8 mouse cellular contexts compared by ENCODE assay signal in the genomic region with DNA sequence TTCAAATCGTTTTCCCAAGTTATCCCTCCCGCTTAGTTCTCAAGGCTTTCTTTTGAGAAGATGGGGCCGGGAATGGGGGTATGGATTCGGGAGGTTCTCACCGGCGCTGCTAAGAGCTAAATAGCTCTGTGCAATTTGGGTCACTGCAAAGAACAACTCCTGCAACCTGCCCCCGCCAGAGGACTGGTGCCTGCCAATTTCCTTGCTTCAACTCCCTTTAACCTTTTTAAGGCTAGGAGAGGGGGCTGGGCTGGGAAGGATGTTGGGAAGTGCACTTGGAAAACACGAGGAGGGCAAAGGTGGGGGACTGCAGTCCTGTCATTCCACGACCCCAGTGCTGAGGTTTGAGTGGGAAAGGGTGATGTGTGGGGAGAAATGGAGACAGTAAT. TPM values are rescaled to one million over a fixed set of nuclear protein-coding genes. Genes with fewer than 3 reads are reported as not detected.
A peak's percentile ranks its signal among the peaks of the same experiment; 100 is the strongest.
DNase-seq lines count a peak whose midpoint lies in the region; ATAC-seq lines count a peak whose summit lies in the region.

No protein-coding gene starts in this region.

- H3K9me3 ChIP-seq in forebrain, embryonic 12.5 days, result no peaks in the 10 kb centered on the region
- no peaks in the 10 kb centered on the region for H3K9me3 ChIP-seq in hindbrain, embryonic 16.5 days (ENCODE audit: control insufficient read depth, low read length)
- no peaks in the 10 kb centered on the region for H3K9me3 ChIP-seq in liver, embryonic 12.5 days (replicated peaks)
- no peaks in the 10 kb centered on the region for H3K9me3 ChIP-seq in neural tube, embryonic 15.5 days (replicated peaks)

- ATAC-seq in forebrain, embryonic 12.5 days (ENCODE audit: low FRiP score), result peak; percentile 28
- peak; percentile 51 for ATAC-seq in hindbrain, embryonic 16.5 days
- ATAC-seq in liver, embryonic 12.5 days, result no peak
- ATAC-seq in neural tube, embryonic 15.5 days (ENCODE audit: low FRiP score), result peak; percentile 51

- WGBS in forebrain, embryonic 12.5 days, result under 1% methylated on average over 9 of the region's 9 CpGs
- WGBS in hindbrain, embryonic 16.5 days, result under 1% methylated on average over 9 of the region's 9 CpGs
- WGBS in liver, embryonic 12.5 days (ENCODE audit: insufficient replicate concordance), result 0% methylated on average over 9 of the region's 9 CpGs
- under 1% methylated on average over 9 of the region's 9 CpGs for WGBS in neural tube, embryonic 15.5 days

- DNase-seq in lung, adult 18-20 months, result peak; percentile 36 to 39
- DNase-seq in lung, postnatal 25 days (ENCODE audit: low spot score), result no peak
- DNase-seq in adrenal gland, postnatal 10 days, result peak; percentile 50
- DNase-seq in retina, embryonic 14.5 days (ENCODE audit: low spot score), result no peak

- no peaks in the 10 kb centered on the region for H3K27me3 ChIP-seq in forebrain, embryonic 12.5 days
- no peaks in the 10 kb centered on the region for H3K27me3 ChIP-seq in hindbrain, embryonic 16.5 days (replicated peaks; ENCODE audit: control insufficient read depth, insufficient read depth, low read length)
- peaks cover 17% of the 10 kb centered on the region; the same call in 1 of the 2 replicates for H3K27me3 ChIP-seq in liver, embryonic 12.5 days (replicated peaks)
- no peaks in the 10 kb centered on the region for H3K27me3 ChIP-seq in neural tube, embryonic 15.5 days (replicated peaks)

- peak overlapping the region; percentile 65 for H3K27ac ChIP-seq in forebrain, embryonic 12.5 days
- H3K27ac ChIP-seq in hindbrain, embryonic 16.5 days (ENCODE audit: low read depth, low read length), result peak overlapping the region; percentile 85
- H3K27ac ChIP-seq in liver, embryonic 12.5 days, result peak overlapping the region; percentile 87
- H3K27ac ChIP-seq in neural tube, embryonic 15.5 days (replicated peaks), result peak overlapping the region; percentile 83

- peaks cover 44% of the 10 kb centered on the region for H3K4me1 ChIP-seq in forebrain, embryonic 12.5 days
- H3K4me1 ChIP-seq in hindbrain, embryonic 16.5 days (ENCODE audit: control insufficient read depth, insufficient read depth, low read depth, low read length), result peaks cover 36% of the 10 kb centered on the region
- peaks cover 34% of the 10 kb centered on the region for H3K4me1 ChIP-seq in liver, embryonic 12.5 days
- peaks cover 49% of the 10 kb centered on the region for H3K4me1 ChIP-seq in neural tube, embryonic 15.5 days

- peak overlapping the region; percentile 89 for H3K4me2 ChIP-seq in forebrain, embryonic 12.5 days
- peak overlapping the region; percentile 60 for H3K4me2 ChIP-seq in hindbrain, embryonic 16.5 days (ENCODE audit: low read length)
- peak overlapping the region; percentile 86 for H3K4me2 ChIP-seq in liver, embryonic 12.5 days
- peak overlapping the region; percentile 79 for H3K4me2 ChIP-seq in neural tube, embryonic 15.5 days

- H3K9ac ChIP-seq in forebrain, embryonic 12.5 days, result peak overlapping the region; percentile 76
- peak overlapping the region; percentile 84 for H3K9ac ChIP-seq in hindbrain, embryonic 16.5 days (ENCODE audit: low read depth, low read length)
- H3K9ac ChIP-seq in liver, embryonic 12.5 days, result peak overlapping the region; percentile 82
- peak overlapping the region; percentile 60 for H3K9ac ChIP-seq in neural tube, embryonic 15.5 days (replicated peaks)

- H3K36me3 ChIP-seq in forebrain, embryonic 12.5 days (replicated peaks), result peaks cover 14% of the 10 kb centered on the region
- H3K36me3 ChIP-seq in hindbrain, embryonic 16.5 days (ENCODE audit: control insufficient read depth, insufficient read depth, low read length), result no peaks in the 10 kb centered on the region
- H3K36me3 ChIP-seq in liver, embryonic 12.5 days, result peaks cover 28% of the 10 kb centered on the region
- peaks cover 9% of the 10 kb centered on the region; the same call in 1 of the 2 replicates for H3K36me3 ChIP-seq in neural tube, embryonic 15.5 days

- H3K4me3 ChIP-seq in forebrain, embryonic 12.5 days (replicated peaks), result peak overlapping the region; percentile 76
- H3K4me3 ChIP-seq in hindbrain, embryonic 16.5 days (ENCODE audit: low read length), result peak overlapping the region; percentile 78
- peak overlapping the region; percentile 88 for H3K4me3 ChIP-seq in liver, embryonic 12.5 days
- H3K4me3 ChIP-seq in neural tube, embryonic 15.5 days (replicated peaks), result peak overlapping the region; percentile 75

RNA-seq across cellular contexts. Expression of gene Rab30, which starts 0.5 kb away (rescaled TPM):
- 1 to 10 TPM; 7.9 to 10.0 TPM for total RNA-seq in adrenal gland, postnatal 10 days (2021)
- 21.7 and 22.0 TPM in 2 replicates for polyA plus RNA-seq in forebrain, embryonic 12.5 days (2016; fragmentation: Nextera tagmentation; extraction: Ambion mirVana)
- polyA plus RNA-seq in hindbrain, embryonic 16.5 days (2015; fragmentation: Nextera tagmentation; extraction: Ambion mirVana), result 22.1 and 24.7 TPM in 2 replicates
- 6.2 and 7.9 TPM in 2 replicates for polyA plus RNA-seq in liver, embryonic 12.5 days (2016; fragmentation: Nextera tagmentation; extraction: Ambion mirVana)
- polyA plus RNA-seq in neural tube, embryonic 15.5 days (2015; fragmentation: Nextera tagmentation; extraction: Ambion mirVana), result 22.0 and 23.5 TPM in 2 replicates

Comparison
In these comparisons a context has a peak if more than half of its experiments do, and no peak if none do; other contexts are left out.
1. DNase-seq: peak in lung, adult 18-20 months (2 of 2) and adrenal gland, postnatal 10 days (single experiment); none in lung, postnatal 25 days (single experiment) and retina, embryonic 14.5 days (single experiment).
2. Peak in every context shown above with its lines, with median percentiles within 50 percentile points of each other: H3K27ac ChIP-seq, H3K4me2 ChIP-seq, H3K4me3 ChIP-seq and H3K9ac ChIP-seq.